Mouse (Mus musculus) left cerebral cortex, postnatal 10 days (tissue): ENCODE measurements at regions not wholly inside any gene's neighbourhood (a gene's known extent, or its start where the extent isn't known, plus 50 kb on each side); places are given as distances from the start of the nearest gene placed in this dataset.

Experiments
- DNase-seq, 2 experiments: peaks; one replicate each; pipeline ENCODE4 v3.0.0; 2021 to 2022; ENCODE audit warnings: low spot score in 2 of 2, mixed read lengths in 1 of 2; ENCODE audit errors: extremely low spot score in 1 of 2
- intact Hi-C: fragments of 180-260 bp; cut with DNase I; formaldehyde crosslinking; loops from one replicate; pipeline ENCODE4 v1.15.1; 2025

- intact Hi-C loops = no loop called here
- DNase-seq = no peak
These were observed 229.5 kb downstream of the Papss1 start for GRCm38 (mm10) chr3:131794056-131794455.

- DNase-seq = no peak
- intact Hi-C loops = no loop called here
These were observed 230.8 kb downstream of the Papss1 start for GRCm38 (mm10) chr3:131795108-131796005.

DNA sequence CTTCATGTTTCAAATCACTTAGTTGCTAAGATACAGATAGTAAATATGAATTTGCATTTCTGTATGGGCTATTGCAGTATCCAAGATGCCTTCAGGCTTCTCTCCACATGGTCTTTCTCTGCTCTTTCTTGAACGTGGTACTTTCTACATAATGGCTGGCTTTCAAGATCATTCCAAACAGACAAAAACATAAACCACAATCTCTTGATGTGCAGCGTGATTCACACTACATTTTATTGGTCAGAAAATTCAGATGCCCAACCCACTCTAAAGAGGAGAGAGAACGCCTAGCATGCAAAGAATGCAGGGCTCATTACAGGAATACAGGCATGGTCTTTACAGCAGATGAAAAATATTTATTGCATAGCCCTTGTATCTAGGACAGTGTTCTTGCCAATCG, 235.2 kb downstream of the Papss1 start:
- intact Hi-C loops = no loop called here
- no peak for DNase-seq

DNA sequence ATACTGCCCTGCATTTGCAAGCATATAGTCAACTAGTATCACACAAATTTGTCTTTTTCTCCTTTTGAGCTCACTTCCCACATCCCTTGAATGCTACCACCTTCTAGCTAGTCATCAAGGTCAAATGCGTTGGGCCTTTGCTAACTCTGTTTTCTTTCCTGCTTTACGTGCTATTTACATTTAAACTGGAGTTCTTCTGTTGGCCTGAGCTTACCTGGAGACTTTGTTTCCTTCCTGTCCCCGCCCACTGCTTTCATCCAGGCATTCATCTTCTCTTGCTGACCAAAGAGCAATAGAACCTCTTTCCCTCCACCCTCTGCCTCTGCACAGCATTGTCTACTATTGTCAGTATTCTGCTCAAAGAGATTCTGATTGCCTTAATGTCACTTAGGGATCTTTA, 237.0 kb downstream of the Papss1 start:
- DNase-seq = no peak
- intact Hi-C loops = no loop called here

- DNase-seq = no peak
- intact Hi-C loops = no loop called here
These were observed 238.3 kb downstream of the Papss1 start for GRCm38 (mm10) chr3:131802841-131803240.

GRCm38 (mm10) chr3:131808127-131808526, 243.6 kb downstream of the Papss1 start:
- intact Hi-C loops = no loop called here
- peak; percentile 10 to 17 for DNase-seq

- intact Hi-C loops = loop anchor here (5.0 kb wide), 1 partner anchor 274 kb away; the partner anchor contains the start of gene Dkk2
- DNase-seq = peak; percentile 19 to 21
These were observed 248.4 kb downstream of the Papss1 start for GRCm38 (mm10) chr3:131812968-131813367.

DNA sequence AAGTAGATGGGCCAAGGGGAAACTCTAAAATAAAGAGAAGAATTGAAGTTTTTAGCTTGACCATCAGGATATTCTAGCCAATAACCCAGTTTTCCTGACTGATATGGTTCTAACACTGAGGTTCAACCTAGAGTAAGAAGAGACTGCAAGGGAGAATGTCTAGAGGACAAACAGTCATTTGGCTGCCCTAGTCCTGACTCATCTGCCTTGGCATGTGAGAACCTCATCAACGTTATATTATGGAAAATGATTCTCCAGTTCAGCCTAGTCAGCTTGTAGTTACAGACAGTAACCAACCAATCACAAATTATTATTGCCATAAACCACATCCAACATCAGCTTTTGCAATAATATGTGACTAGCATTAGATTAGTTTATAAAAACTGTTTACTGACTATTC, 254.2 kb downstream of the Papss1 start:
- intact Hi-C loops = no loop called here
- DNase-seq = no peak

DNA sequence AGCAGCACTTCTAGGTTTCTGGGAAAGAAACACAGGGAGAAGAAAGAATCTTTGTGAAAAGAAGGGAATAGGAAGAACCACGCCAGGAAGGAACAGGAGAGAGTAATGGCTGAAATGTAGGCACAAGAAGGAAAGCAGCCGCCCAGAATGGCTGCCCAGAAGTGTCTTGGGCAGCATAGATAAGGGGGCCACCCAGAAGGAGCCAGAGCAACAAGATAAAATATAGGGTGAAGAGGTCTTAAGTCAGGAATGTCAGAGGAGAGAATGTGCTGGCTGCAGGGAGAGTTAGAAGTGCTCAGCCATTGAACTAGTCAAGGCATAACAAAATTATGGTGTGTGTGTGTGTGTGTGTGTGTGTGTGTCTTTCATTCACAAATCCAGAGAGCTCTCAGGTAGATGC, 227.7 kb upstream of the Dkk2 start:
- intact Hi-C loops = no loop called here
- DNase-seq = no peak

DNA sequence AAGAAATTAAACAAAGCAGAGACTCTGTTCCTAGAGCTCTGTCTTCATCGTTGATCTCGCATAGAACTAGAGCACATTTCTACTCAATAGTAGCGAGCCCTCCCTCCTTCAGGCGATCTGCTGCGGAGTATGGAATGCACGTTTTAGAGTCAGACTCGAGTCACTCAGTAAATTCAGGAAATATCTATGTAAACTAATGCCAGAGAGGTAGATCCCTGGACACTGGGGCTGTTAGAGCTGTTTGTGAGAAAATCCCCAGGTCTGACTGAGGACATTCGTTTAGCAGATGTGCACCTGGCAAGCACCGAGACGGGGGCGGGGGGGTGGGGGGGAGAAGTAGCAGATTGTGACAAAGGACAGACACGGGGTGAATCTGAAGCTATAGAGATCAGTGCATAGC, 226.0 kb upstream of the Dkk2 start:
- intact Hi-C loops = no loop called here

GRCm38 (mm10) chr3:131865106-131865505, 220.0 kb upstream of the Dkk2 start:
- no peak for DNase-seq
- intact Hi-C loops = no loop called here

More for the DNA sequence above, 226.0 kb upstream of the Dkk2 start:
- no peak for DNase-seq

DNA sequence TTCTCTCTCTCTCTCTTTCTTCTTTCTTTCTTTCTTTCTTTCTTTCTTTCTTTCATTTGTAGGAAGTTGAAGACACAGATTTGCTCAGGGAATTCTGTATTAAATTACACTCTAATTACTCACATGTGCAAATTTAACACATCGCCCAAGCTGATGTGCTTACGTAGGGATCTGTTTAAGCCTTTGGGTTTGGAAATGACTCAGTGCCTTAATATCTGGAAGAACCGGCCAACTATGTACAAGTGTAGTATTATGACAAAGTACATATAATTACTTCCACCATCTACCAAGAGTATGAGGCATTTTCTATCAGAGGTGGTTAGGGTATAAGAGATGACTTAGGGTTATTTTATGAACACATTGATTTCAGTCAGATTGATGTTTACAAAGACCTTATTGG, 217.8 kb upstream of the Dkk2 start:
- no peak for DNase-seq
- intact Hi-C loops = no loop called here

GRCm38 (mm10) chr3:131868219-131868964, 216.7 kb upstream of the Dkk2 start:
- no peak for DNase-seq
- intact Hi-C loops = no loop called here

DNA sequence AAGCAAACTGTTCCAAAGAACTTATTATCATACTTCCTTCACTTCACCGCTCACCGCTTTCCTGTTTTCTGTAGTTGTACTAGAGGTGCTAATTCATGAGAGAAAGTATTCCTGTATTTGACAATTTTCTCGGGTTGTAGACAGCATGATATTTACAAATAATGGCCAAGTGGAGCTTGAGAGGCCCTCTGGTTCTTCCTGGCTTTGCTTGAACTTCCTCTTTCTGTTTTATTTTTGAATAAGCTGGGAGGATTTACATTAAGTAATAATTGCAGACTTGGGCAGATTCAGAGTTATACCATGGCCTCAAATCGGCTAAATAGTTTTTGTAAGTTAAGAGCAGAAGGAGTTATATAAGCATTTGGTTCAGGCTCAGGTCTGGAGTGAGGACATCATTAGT, 215.8 kb upstream of the Dkk2 start:
- no peak for DNase-seq
- intact Hi-C loops = no loop called here

DNA sequence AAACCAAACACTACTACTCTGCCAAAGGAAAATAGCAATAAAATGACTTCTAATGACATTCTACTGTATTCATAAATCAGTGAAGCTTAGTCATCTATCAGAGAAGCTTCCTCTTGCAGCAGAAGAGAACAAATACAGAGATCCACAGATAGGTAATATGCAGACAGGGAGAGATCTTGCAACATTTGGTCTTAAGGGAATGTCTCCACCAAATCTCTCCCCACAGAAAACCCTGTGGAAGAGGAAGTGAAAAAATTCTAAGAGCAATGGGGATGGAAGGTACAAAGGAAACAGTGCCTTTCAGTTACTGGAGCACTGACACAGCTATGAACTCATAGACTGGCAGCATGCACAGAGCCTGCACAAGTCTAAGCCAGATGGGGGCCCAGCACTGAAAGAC, 202.4 kb upstream of the Dkk2 start:
- no peak for DNase-seq
- intact Hi-C loops = no loop called here

DNA sequence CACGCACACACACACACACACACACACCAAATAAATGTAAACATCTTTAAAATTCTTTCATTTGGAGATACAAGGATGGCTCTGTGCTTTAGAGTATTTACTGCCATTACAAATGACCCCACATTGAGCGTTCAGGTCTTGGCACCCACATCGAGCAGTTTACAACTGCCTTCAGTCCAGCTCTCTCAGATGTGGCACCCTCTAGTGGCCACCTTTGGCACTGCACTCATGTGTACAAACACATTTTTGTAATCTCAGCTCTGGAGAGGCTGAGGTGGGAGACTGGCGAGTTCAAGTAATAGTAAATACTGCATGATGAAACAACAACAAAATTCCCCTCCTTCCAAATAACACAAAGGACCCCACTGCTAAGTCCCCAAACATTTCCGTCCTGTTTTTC, 198.6 kb upstream of the Dkk2 start:
- intact Hi-C loops = no loop called here
- DNase-seq = no peak

DNA sequence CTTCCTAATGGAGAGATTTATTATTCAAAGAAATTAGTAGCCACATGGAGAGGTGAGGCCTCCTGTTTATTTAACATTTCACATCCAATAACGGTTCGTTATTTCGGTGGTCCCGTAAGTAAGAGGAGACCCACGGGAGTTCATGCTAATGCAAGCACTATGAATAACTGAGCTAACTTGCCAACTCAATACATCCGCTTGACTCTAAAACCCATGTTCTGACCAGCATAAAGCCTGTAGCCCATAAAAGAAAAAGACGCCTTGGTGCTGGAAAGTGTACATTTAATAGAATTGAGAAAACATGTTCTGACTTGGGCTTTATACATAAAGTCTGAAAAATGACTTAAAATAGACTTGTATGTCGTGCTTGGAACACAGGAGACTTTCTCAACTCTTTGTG, 198.1 kb upstream of the Dkk2 start:
- intact Hi-C loops = no loop called here
- no peak for DNase-seq

- intact Hi-C loops = no loop called here
- no peak for DNase-seq
These were observed 197.4 kb upstream of the Dkk2 start for GRCm38 (mm10) chr3:131887670-131888069.

DNA sequence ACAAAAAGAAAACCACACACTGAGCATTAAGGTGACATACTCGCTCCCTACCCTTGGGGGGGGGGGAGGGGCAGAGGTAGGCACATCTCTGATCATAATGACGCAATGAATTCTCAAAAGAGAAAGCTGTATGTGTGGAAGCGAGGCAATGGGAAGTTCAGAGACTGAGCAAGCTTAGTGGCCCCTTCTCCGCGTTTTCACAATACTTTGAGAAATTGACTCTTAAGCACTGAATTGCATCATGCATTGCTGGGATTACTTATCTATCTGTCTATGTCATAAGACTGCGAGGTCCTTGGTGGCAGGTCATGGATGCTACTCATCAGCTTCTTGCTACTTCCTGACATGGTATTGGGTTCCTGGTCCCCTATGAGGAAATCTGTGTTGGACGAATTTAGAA, 193.2 kb upstream of the Dkk2 start:
- DNase-seq = no peak
- intact Hi-C loops = no loop called here
